In the genomic region with DNA sequence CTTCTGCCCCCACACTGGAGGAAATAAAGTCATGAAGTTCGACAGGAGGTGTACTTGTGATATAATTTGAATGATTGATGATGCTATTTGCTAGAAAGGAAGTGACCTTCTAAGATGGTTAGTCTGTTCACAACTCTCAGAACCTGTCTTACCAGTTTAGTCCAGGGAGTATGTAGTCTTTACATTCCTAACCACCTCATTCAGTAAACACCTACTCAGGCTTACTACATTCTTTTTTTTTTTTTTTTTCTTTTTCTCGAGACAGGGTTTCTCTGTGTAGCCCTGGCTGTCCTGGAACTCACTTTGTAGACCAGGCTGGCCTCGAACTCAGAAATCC, we compare ENCODE assay signal across 9 mouse cellular contexts. TPM values are rescaled to one million over a fixed set of nuclear protein-coding genes. Genes with fewer than 3 reads are reported as not detected.
DNase-seq lines count a peak whose midpoint lies in the region; ATAC-seq lines count a peak whose summit lies in the region.
"Had no signal": no experiment of that assay in that cellular context is flagged by ENCODE, and none has a peak within 500 bp of the region (broad histone marks: within the 10 kb centered on the region; RNA-seq: fewer than 3 reads in every experiment).

No protein-coding gene starts in this region.

- no peak overlapping the region for H3K9ac ChIP-seq in limb, embryonic 11.5 days (ENCODE audit: low read length)
- H3K9ac ChIP-seq in embryonic facial prominence, embryonic 15.5 days: no peak overlapping the region
- no peak overlapping the region for H3K9ac ChIP-seq in intestine, embryonic 14.5 days (ENCODE audit: low read length)
- no peak overlapping the region for H3K9ac ChIP-seq in neural tube, embryonic 14.5 days (replicated peaks; ENCODE audit: low read depth, low read length)

- H3K4me2 ChIP-seq in limb, embryonic 11.5 days (ENCODE audit: low read depth, severe bottlenecking): peak overlapping the region; percentile 24; the same call in 1 of the 2 replicates
- H3K4me2 ChIP-seq in embryonic facial prominence, embryonic 15.5 days (replicated peaks): peak overlapping the region; percentile 70
- peak overlapping the region; percentile 86 for H3K4me2 ChIP-seq in intestine, embryonic 14.5 days (ENCODE audit: low read length)
- H3K4me2 ChIP-seq in neural tube, embryonic 14.5 days (ENCODE audit: low read depth, low read length): peak overlapping the region; percentile 55

- peaks cover 5% of the 10 kb centered on the region for H3K4me1 ChIP-seq in limb, embryonic 11.5 days (ENCODE audit: control insufficient read depth, insufficient read depth, low read length)
- H3K4me1 ChIP-seq in limb, embryonic 10.5 days: peaks cover 21% of the 10 kb centered on the region
- peaks cover 35% of the 10 kb centered on the region for H3K4me1 ChIP-seq in embryonic facial prominence, embryonic 15.5 days
- H3K4me1 ChIP-seq in intestine, embryonic 14.5 days (replicated peaks; ENCODE audit: control insufficient read depth, insufficient read depth, low read length): peaks cover 27% of the 10 kb centered on the region
- H3K4me1 ChIP-seq in neural tube, embryonic 14.5 days (ENCODE audit: control insufficient read depth, insufficient read depth, low read length): peaks cover 20% of the 10 kb centered on the region

- WGBS in limb, embryonic 11.5 days: 55% methylated on average over 3 of the region's 3 CpGs
- 68% methylated on average over 3 of the region's 3 CpGs for WGBS in limb, embryonic 10.5 days
- 45% methylated on average over 3 of the region's 3 CpGs for WGBS in embryonic facial prominence, embryonic 15.5 days
- WGBS in intestine, embryonic 14.5 days: 32% methylated on average over 3 of the region's 3 CpGs
- WGBS in neural tube, embryonic 14.5 days: 76% methylated on average over 3 of the region's 3 CpGs

- DNase-seq in limb, embryonic 11.5 days (ENCODE audit: low spot score): no peak
- DNase-seq in limb, embryonic 10.5 days (ENCODE audit: low spot score): no peak
- no peak for DNase-seq in intestine, embryonic 14.5 days (ENCODE audit: low spot score)
- DNase-seq in spleen, postnatal 4 days (ENCODE audit: low spot score in 2 of 2): no peak
- no peak for DNase-seq in urinary bladder, postnatal 10 days (ENCODE audit: low spot score)
- DNase-seq in lung, postnatal 36 days: no peak
- DNase-seq: lung, postnatal 10 days had no signal

- H3K27me3 ChIP-seq in limb, embryonic 11.5 days (ENCODE audit: control insufficient read depth, insufficient read depth, low read length): no peaks in the 10 kb centered on the region
- no peaks in the 10 kb centered on the region for H3K27me3 ChIP-seq in limb, embryonic 10.5 days (ENCODE audit: low read depth, poor library complexity, severe bottlenecking)
- H3K27me3 ChIP-seq in embryonic facial prominence, embryonic 15.5 days: no peaks in the 10 kb centered on the region
- no peaks in the 10 kb centered on the region for H3K27me3 ChIP-seq in intestine, embryonic 14.5 days (replicated peaks; ENCODE audit: control insufficient read depth, insufficient read depth, low read length)
- H3K27me3 ChIP-seq in neural tube, embryonic 14.5 days (ENCODE audit: control insufficient read depth, insufficient read depth, low read length): no peaks in the 10 kb centered on the region

- no peaks in the 10 kb centered on the region for H3K9me3 ChIP-seq in limb, embryonic 11.5 days (ENCODE audit: control insufficient read depth, low read length)
- no peaks in the 10 kb centered on the region for H3K9me3 ChIP-seq in limb, embryonic 10.5 days (replicated peaks)
- no peaks in the 10 kb centered on the region for H3K9me3 ChIP-seq in embryonic facial prominence, embryonic 15.5 days (replicated peaks)
- H3K9me3 ChIP-seq in intestine, embryonic 14.5 days (ENCODE audit: control insufficient read depth, low read length): no peaks in the 10 kb centered on the region
- H3K9me3 ChIP-seq in neural tube, embryonic 14.5 days (ENCODE audit: control insufficient read depth, low read length): no peaks in the 10 kb centered on the region

- no peak overlapping the region; the same call in 1 of the 2 replicates for H3K4me3 ChIP-seq in limb, embryonic 11.5 days (ENCODE audit: low read depth, low read length)
- no peak overlapping the region for H3K4me3 ChIP-seq in limb, embryonic 10.5 days
- peak overlapping the region; percentile 97 for H3K4me3 ChIP-seq in embryonic facial prominence, embryonic 15.5 days (replicated peaks)
- H3K4me3 ChIP-seq in intestine, embryonic 14.5 days (ENCODE audit: low read depth, low read length): no peak overlapping the region; the same call in 1 of the 2 replicates
- peak overlapping the region; percentile 98; the same call in 1 of the 2 replicates for H3K4me3 ChIP-seq in neural tube, embryonic 14.5 days (ENCODE audit: low read depth, low read length)

- H3K27ac ChIP-seq in limb, embryonic 11.5 days (replicated peaks; ENCODE audit: low read depth, low read length): no peak overlapping the region
- no peak overlapping the region for H3K27ac ChIP-seq in limb, embryonic 10.5 days
- H3K27ac ChIP-seq in embryonic facial prominence, embryonic 15.5 days (replicated peaks): peak overlapping the region; percentile 48; the same call in 1 of the 2 replicates
- H3K27ac ChIP-seq in intestine, embryonic 14.5 days (ENCODE audit: low read depth): peak overlapping the region; percentile 91; the same call in 1 of the 2 replicates
- H3K27ac ChIP-seq in neural tube, embryonic 14.5 days (ENCODE audit: low read depth, low read length): no peak overlapping the region

- ATAC-seq in limb, embryonic 11.5 days (ENCODE audit: insufficient number of reproducible peaks, low FRiP score, low TSS enrichment, low read depth): no peak
- ATAC-seq in embryonic facial prominence, embryonic 15.5 days (ENCODE audit: insufficient number of reproducible peaks, low FRiP score, low TSS enrichment, low read depth): no peak
- no peak for ATAC-seq in intestine, embryonic 14.5 days (replicated peaks; ENCODE audit: low FRiP score, low TSS enrichment, low read depth)
- no peak for ATAC-seq in neural tube, embryonic 14.5 days (ENCODE audit: low read depth)

- H3K36me3 ChIP-seq in limb, embryonic 11.5 days (ENCODE audit: control insufficient read depth, insufficient read depth, low read length): no peaks in the 10 kb centered on the region; the same call in 1 of the 2 replicates
- H3K36me3 ChIP-seq in limb, embryonic 10.5 days: peaks cover 28% of the 10 kb centered on the region
- H3K36me3 ChIP-seq in embryonic facial prominence, embryonic 15.5 days: peaks cover 10% of the 10 kb centered on the region
- peaks cover 19% of the 10 kb centered on the region for H3K36me3 ChIP-seq in intestine, embryonic 14.5 days (ENCODE audit: control insufficient read depth, insufficient read depth, low read length)
- peaks cover 6% of the 10 kb centered on the region; the same call in 1 of the 2 replicates for H3K36me3 ChIP-seq in neural tube, embryonic 14.5 days (ENCODE audit: control insufficient read depth, insufficient read depth, low read length)

RNA-seq across cellular contexts. Expression of gene Supt6, which starts 1.2 kb away (rescaled TPM):
- polyA plus RNA-seq in limb, embryonic 11.5 days (2014; fragmentation: Nextera tagmentation; extraction: Ambion mirVana): 30.8 and 34.1 TPM in 2 replicates
- 38.2 and 41.6 TPM in 2 replicates for polyA plus RNA-seq in limb, embryonic 10.5 days (2016; fragmentation: Nextera tagmentation; extraction: Ambion mirVana)
- polyA plus RNA-seq in embryonic facial prominence, embryonic 15.5 days (2015; fragmentation: Nextera tagmentation; extraction: Ambion mirVana): 27.8 and 28.5 TPM in 2 replicates
- polyA plus RNA-seq in intestine, embryonic 14.5 days (2014; fragmentation: Nextera tagmentation; extraction: Ambion mirVana): 26.4 and 28.0 TPM in 2 replicates
- polyA plus RNA-seq in neural tube, embryonic 14.5 days (2014; fragmentation: Nextera tagmentation; extraction: Ambion mirVana): 22.3 and 32.0 TPM in 2 replicates

RNA-seq across cellular contexts. Expression of gene Sdf2, which starts 1.4 kb away (rescaled TPM):
- polyA plus RNA-seq in limb, embryonic 11.5 days (2014; fragmentation: Nextera tagmentation; extraction: Ambion mirVana): 44.0 and 44.9 TPM in 2 replicates
- 40.9 and 43.8 TPM in 2 replicates for polyA plus RNA-seq in limb, embryonic 10.5 days (2016; fragmentation: Nextera tagmentation; extraction: Ambion mirVana)
- 95.5 and 105 TPM in 2 replicates for polyA plus RNA-seq in embryonic facial prominence, embryonic 15.5 days (2015; fragmentation: Nextera tagmentation; extraction: Ambion mirVana)
- polyA plus RNA-seq in intestine, embryonic 14.5 days (2014; fragmentation: Nextera tagmentation; extraction: Ambion mirVana): 77.4 and 86.7 TPM in 2 replicates
- 98.1 and 107 TPM in 2 replicates for polyA plus RNA-seq in neural tube, embryonic 14.5 days (2014; fragmentation: Nextera tagmentation; extraction: Ambion mirVana)

RNA-seq across cellular contexts. Expression of gene 2610507B11Rik, which starts 14.6 kb away (rescaled TPM):
- 71.5 and 72.6 TPM in 2 replicates for polyA plus RNA-seq in limb, embryonic 11.5 days (2014; fragmentation: Nextera tagmentation; extraction: Ambion mirVana)
- polyA plus RNA-seq in limb, embryonic 10.5 days (2016; fragmentation: Nextera tagmentation; extraction: Ambion mirVana): 63.6 and 68.9 TPM in 2 replicates
- 63.8 and 74.0 TPM in 2 replicates for polyA plus RNA-seq in embryonic facial prominence, embryonic 15.5 days (2015; fragmentation: Nextera tagmentation; extraction: Ambion mirVana)
- 74.4 and 75.6 TPM in 2 replicates for polyA plus RNA-seq in intestine, embryonic 14.5 days (2014; fragmentation: Nextera tagmentation; extraction: Ambion mirVana)
- 63.2 and 73.7 TPM in 2 replicates for polyA plus RNA-seq in neural tube, embryonic 14.5 days (2014; fragmentation: Nextera tagmentation; extraction: Ambion mirVana)

RNA-seq across cellular contexts. Expression of gene BC030499, which starts 43.7 kb away (rescaled TPM):
- 0.09 and 0.16 TPM in 2 replicates for polyA plus RNA-seq in limb, embryonic 11.5 days (2014; fragmentation: Nextera tagmentation; extraction: Ambion mirVana)
- polyA plus RNA-seq in limb, embryonic 10.5 days (2016; fragmentation: Nextera tagmentation; extraction: Ambion mirVana): 0.31 TPM in 2 replicates
- polyA plus RNA-seq in embryonic facial prominence, embryonic 15.5 days (2015; fragmentation: Nextera tagmentation; extraction: Ambion mirVana): 0.29 TPM in 2 replicates
- 0.17 and 0.24 TPM in 2 replicates for polyA plus RNA-seq in intestine, embryonic 14.5 days (2014; fragmentation: Nextera tagmentation; extraction: Ambion mirVana)
- polyA plus RNA-seq in neural tube, embryonic 14.5 days (2014; fragmentation: Nextera tagmentation; extraction: Ambion mirVana): 0.08 and 0.30 TPM in 2 replicates

RNA-seq across cellular contexts. Expression of gene Proca1, which starts 53.8 kb away (rescaled TPM):
- polyA plus RNA-seq in limb, embryonic 11.5 days (2014; fragmentation: Nextera tagmentation; extraction: Ambion mirVana): 0.84 and 1.3 TPM in 2 replicates
- 0.88 and 1.6 TPM in 2 replicates for polyA plus RNA-seq in limb, embryonic 10.5 days (2016; fragmentation: Nextera tagmentation; extraction: Ambion mirVana)
- polyA plus RNA-seq in embryonic facial prominence, embryonic 15.5 days (2015; fragmentation: Nextera tagmentation; extraction: Ambion mirVana): 3.1 and 4.7 TPM in 2 replicates
- 1.4 and 2.1 TPM in 2 replicates for polyA plus RNA-seq in intestine, embryonic 14.5 days (2014; fragmentation: Nextera tagmentation; extraction: Ambion mirVana)
- polyA plus RNA-seq in neural tube, embryonic 14.5 days (2014; fragmentation: Nextera tagmentation; extraction: Ambion mirVana): 2.8 and 3.5 TPM in 2 replicates

Comparison
In these comparisons a context has a peak if more than half of its experiments do, and no peak if none do; other contexts are left out.
1. H3K27ac ChIP-seq: peak in embryonic facial prominence, embryonic 15.5 days (single experiment) and intestine, embryonic 14.5 days (single experiment); none in limb, embryonic 11.5 days (single experiment), limb, embryonic 10.5 days (single experiment) and neural tube, embryonic 14.5 days (single experiment).
2. H3K4me2 ChIP-seq: peak in every context shown above with its lines; median percentile 86 in intestine, embryonic 14.5 days; 70 in embryonic facial prominence, embryonic 15.5 days; 55 in neural tube, embryonic 14.5 days; 24 in limb, embryonic 11.5 days.
3. H3K4me3 ChIP-seq: peak in embryonic facial prominence, embryonic 15.5 days (single experiment) and neural tube, embryonic 14.5 days (single experiment); none in limb, embryonic 11.5 days (single experiment), limb, embryonic 10.5 days (single experiment) and intestine, embryonic 14.5 days (single experiment).